Mouse (Mus musculus) embryonic facial prominence, embryonic 10.5 days (tissue): ENCODE results near the gene Fam168a. TPM values are rescaled to one million over a fixed set of nuclear protein-coding genes. Genes with fewer than 3 reads are reported as not detected.
A peak's percentile ranks its signal among the peaks of the same experiment; 100 is the strongest.

Source experiments
- DNase-seq: peaks from one replicate; pipeline ENCODE4 v3.0.0-alpha.2; 2017; ENCODE audit warnings: low spot score
- H3K27ac ChIP-seq: fragments of 300-500 bp; sonication (generic); replicated peaks from 2 replicates; pipeline ENCODE4 v1.5.1; 2016; ENCODE audit warnings: mild to moderate bottlenecking
- H3K27me3 ChIP-seq: fragments of 300-500 bp; sonication (generic); replicated peaks from 2 replicates; pipeline ENCODE4 v1.6.1; 2016; ENCODE audit warnings: low read depth, mild to moderate bottlenecking; ENCODE audit not compliant: poor library complexity, severe bottlenecking
- H3K36me3 ChIP-seq: fragments of 300-500 bp; sonication (generic); replicated peaks from 2 replicates; pipeline ENCODE4 v1.6.1; 2016; ENCODE audit warnings: mild to moderate bottlenecking, moderate library complexity
- H3K4me1 ChIP-seq: fragments of 300-500 bp; sonication (generic); 2 replicates; pipeline ENCODE4 v1.6.1; 2016
- H3K4me3 ChIP-seq: fragments of 300-500 bp; sonication (generic); 2 replicates; pipeline ENCODE4 v1.5.1; 2016; ENCODE audit warnings: mild to moderate bottlenecking, moderate library complexity
- H3K9me3 ChIP-seq: fragments of 300-500 bp; sonication (generic); 2 replicates; pipeline ENCODE4 v1.6.1; 2016; ENCODE audit warnings: mild to moderate bottlenecking
- WGBS: fragments of 180-500 bp; shearing (Covaris S2); methylation state at CpG from one replicate; pipeline ENCODE4 v1.1.7; 2016; 5-methylcytosine and 5-hydroxymethylcytosine counted together
- polyA plus RNA-seq: library from polyadenylated mRNA; unstranded; fragments of >200 nt; fragmentation: Nextera tagmentation; extraction: Ambion mirVana; gene quantifications from 2 replicates; pipeline ENCODE4 v1.2.1, GENCODE M21; 2016

Gene Fam168a
- polyA plus RNA-seq: 30.3 and 31.6 TPM in 2 replicates

GRCm38 (mm10) chr7:100706143-100706841 lies at the start of gene Fam168a:
Gene Fam168a (plus strand): TSS chr7:100706635.
- H3K36me3 ChIP-seq: no peaks in the 10 kb centered on the region
- peaks cover 16% of the 10 kb centered on the region for H3K4me1 ChIP-seq
- WGBS: under 1% methylated on average over 37 of the region's 37 CpGs
- H3K9me3 ChIP-seq: no peaks in the 10 kb centered on the region
- no peaks in the 10 kb centered on the region for H3K27me3 ChIP-seq
- peak; percentile 98 for DNase-seq
- H3K4me3 ChIP-seq: peak within 1 kb of the TSS; percentile 72
- H3K27ac ChIP-seq: peak within 1 kb of the TSS; percentile 99

- Histone ChIP-seq H3K27me3 (no peaks in the 10 kb centered on the region), H3K9me3 (no peaks in the 10 kb centered on the region), H3K4me1 (peaks cover 37% of the 10 kb centered on the region), H3K36me3 (no peaks in the 10 kb centered on the region), H3K4me3 (no peak overlapping the region), H3K27ac (no peak overlapping the region; the same call in 1 of the 2 replicates)
- 30% methylated on average over 5 of the region's 5 CpGs for WGBS
- DNase-seq: no peak
Observed at GRCm38 (mm10) chr7:100656739-100657138, 49.7 kb upstream of the Fam168a start.

- H3K9me3 ChIP-seq: no peaks in the 10 kb centered on the region
- H3K27me3 ChIP-seq: no peaks in the 10 kb centered on the region
- H3K36me3 ChIP-seq: no peaks in the 10 kb centered on the region
- peaks cover 40% of the 10 kb centered on the region for H3K4me1 ChIP-seq
- peak; percentile 60 for DNase-seq
- H3K4me3 ChIP-seq: peak overlapping the region; percentile 33; the same call in 1 of the 2 replicates
- 30% methylated on average over 18 of the region's 18 CpGs for WGBS
- H3K27ac ChIP-seq: no peak overlapping the region
Observed at GRCm38 (mm10) chr7:100658093-100658578, 48.3 kb upstream of the Fam168a start.

- peaks cover 31% of the 10 kb centered on the region for H3K4me1 ChIP-seq
- WGBS: 85% methylated on average over 7 of the region's 7 CpGs
- H3K4me3 ChIP-seq: no peak overlapping the region
- no peak for DNase-seq
- peaks cover 7% of the 10 kb centered on the region; the same call in 1 of the 2 replicates for H3K27me3 ChIP-seq
- no peaks in the 10 kb centered on the region for H3K36me3 ChIP-seq
- H3K9me3 ChIP-seq: no peaks in the 10 kb centered on the region
- H3K27ac ChIP-seq: no peak overlapping the region
Observed at GRCm38 (mm10) chr7:100661264-100661663, 45.2 kb upstream of the Fam168a start.

GRCm38 (mm10) chr7:100662231-100662630 lies 44.2 kb upstream of the Fam168a start, which contains the start of gene Plekhb1:
Gene Plekhb1 (minus strand): TSS chr7:100662414.
- no peaks in the 10 kb centered on the region for H3K36me3 ChIP-seq
- no peak within 1 kb of the TSS; the same call in 1 of the 2 replicates for H3K27ac ChIP-seq
- no peak within 1 kb of the TSS; the same call in 1 of the 2 replicates for H3K4me3 ChIP-seq
- peaks cover 24% of the 10 kb centered on the region for H3K4me1 ChIP-seq
- no peaks in the 10 kb centered on the region for H3K9me3 ChIP-seq
- DNase-seq: no peak
- peaks cover 7% of the 10 kb centered on the region; the same call in 1 of the 2 replicates for H3K27me3 ChIP-seq
- WGBS: 67% methylated on average over 8 of the region's 8 CpGs

- no peak overlapping the region; the same call in 1 of the 2 replicates for H3K4me3 ChIP-seq
- peak; percentile 92 for DNase-seq
- 3% methylated on average over 13 of the region's 13 CpGs for WGBS
- H3K27me3 ChIP-seq: peaks cover 7% of the 10 kb centered on the region; the same call in 1 of the 2 replicates
- H3K4me1 ChIP-seq: peaks cover 21% of the 10 kb centered on the region
- H3K27ac ChIP-seq: no peak overlapping the region; the same call in 1 of the 2 replicates
- H3K9me3 ChIP-seq: no peaks in the 10 kb centered on the region
- H3K36me3 ChIP-seq: no peaks in the 10 kb centered on the region
Observed at GRCm38 (mm10) chr7:100663190-100663589, 43.2 kb upstream of the Fam168a start.

- peaks cover 16% of the 10 kb centered on the region for H3K4me1 ChIP-seq
- DNase-seq: no peak
- no peak overlapping the region; the same call in 1 of the 2 replicates for H3K27ac ChIP-seq
- H3K36me3 ChIP-seq: no peaks in the 10 kb centered on the region
- H3K27me3 ChIP-seq: peaks cover 7% of the 10 kb centered on the region; the same call in 1 of the 2 replicates
- 63% methylated on average over 11 of the region's 11 CpGs for WGBS
- no peak overlapping the region; the same call in 1 of the 2 replicates for H3K4me3 ChIP-seq
- H3K9me3 ChIP-seq: no peaks in the 10 kb centered on the region
Observed at GRCm38 (mm10) chr7:100663729-100664304, 42.6 kb upstream of the Fam168a start.

- Histone ChIP-seq H3K36me3 (no peaks in the 10 kb centered on the region), H3K4me1 (peaks cover 8% of the 10 kb centered on the region)
Observed at GRCm38 (mm10) chr7:100670646-100671045, 35.8 kb upstream of the Fam168a start.

GRCm38 (mm10) chr7:100673452-100673851 lies 33.0 kb upstream of the Fam168a start:
- no peak overlapping the region for H3K27ac ChIP-seq
- H3K36me3 ChIP-seq: no peaks in the 10 kb centered on the region
- no peaks in the 10 kb centered on the region for H3K27me3 ChIP-seq
- no peak overlapping the region for H3K4me3 ChIP-seq
- peaks cover 8% of the 10 kb centered on the region for H3K4me1 ChIP-seq
- 66% methylated on average over 7 of the region's 7 CpGs for WGBS
- DNase-seq: no peak
- no peaks in the 10 kb centered on the region for H3K9me3 ChIP-seq

More at GRCm38 (mm10) chr7:100670646-100671045, 35.8 kb upstream of the Fam168a start:
- no peaks in the 10 kb centered on the region for H3K9me3 ChIP-seq
- WGBS: 85% methylated on average over 5 of the region's 5 CpGs
- no peak for DNase-seq
- H3K4me3 ChIP-seq: no peak overlapping the region
- no peak overlapping the region for H3K27ac ChIP-seq
- H3K27me3 ChIP-seq: no peaks in the 10 kb centered on the region

GRCm38 (mm10) chr7:100674941-100675340 lies 31.5 kb upstream of the Fam168a start:
- DNase-seq: no peak
- Histone ChIP-seq H3K4me1 (peaks cover 13% of the 10 kb centered on the region), H3K27me3 (no peaks in the 10 kb centered on the region), H3K4me3 (no peak overlapping the region), H3K9me3 (no peaks in the 10 kb centered on the region), H3K27ac (no peak overlapping the region), H3K36me3 (no peaks in the 10 kb centered on the region)
- WGBS: 89% methylated on average over 2 of the region's 2 CpGs

GRCm38 (mm10) chr7:100678052-100678451 lies 28.4 kb upstream of the Fam168a start:
- no peak for DNase-seq
- H3K4me1 ChIP-seq: peaks cover 12% of the 10 kb centered on the region
- no peaks in the 10 kb centered on the region for H3K36me3 ChIP-seq
- H3K9me3 ChIP-seq: no peaks in the 10 kb centered on the region
- H3K27me3 ChIP-seq: no peaks in the 10 kb centered on the region
- no peak overlapping the region for H3K4me3 ChIP-seq
- 82% methylated on average over 5 of the region's 5 CpGs for WGBS
- no peak overlapping the region for H3K27ac ChIP-seq

GRCm38 (mm10) chr7:100678948-100679880 lies 27.2 kb upstream of the Fam168a start:
- no peak for DNase-seq
- no peaks in the 10 kb centered on the region for H3K9me3 ChIP-seq
- H3K4me3 ChIP-seq: no peak overlapping the region
- no peak overlapping the region for H3K27ac ChIP-seq
- no peaks in the 10 kb centered on the region for H3K36me3 ChIP-seq
- H3K27me3 ChIP-seq: no peaks in the 10 kb centered on the region
- 67% methylated on average over 15 of the region's 15 CpGs for WGBS
- peaks cover 5% of the 10 kb centered on the region for H3K4me1 ChIP-seq
